Mouse (Mus musculus): Measurements from ENCODE around the gene Tsc22d1. TPM values are rescaled to one million over a fixed set of nuclear protein-coding genes. Genes with fewer than 3 reads are reported as not detected.

The Tsc22d1 gene
- polyA plus RNA-seq, 1 experiment from 2014 or later, result 821 TPM

GRCm38 (mm10) chr14:76472487-76472886, 57.7 kb downstream of the Tsc22d1 start:
- H3K4me3 ChIP-seq, result no peak overlapping the region
- 84% methylated on average over 8 of the region's 8 CpGs for WGBS

GRCm38 (mm10) chr14:76473404-76473803, 58.6 kb downstream of the Tsc22d1 start:
- no peak overlapping the region for H3K4me3 ChIP-seq
- ATAC-seq (ENCODE audit: low read depth), result no peak
- 11% methylated on average over 2 of the region's 2 CpGs for WGBS
- no peak overlapping the region for H3K9ac ChIP-seq
- no peaks in the 10 kb centered on the region for H3K27me3 ChIP-seq
- no peak overlapping the region for H3K4me2 ChIP-seq
- H3K27ac ChIP-seq (replicated peaks), result no peak overlapping the region
- H3K9me3 ChIP-seq, result no peaks in the 10 kb centered on the region
- 0 out of 2 replicates have a peak, but pooled peaks cover 5% of the 10 kb centered on the region for H3K36me3 ChIP-seq
- H3K4me1 ChIP-seq (replicated peaks), result 0 out of 2 replicates have a peak, but pooled peaks cover 6% of the 10 kb centered on the region

More at GRCm38 (mm10) chr14:76472487-76472886, 57.7 kb downstream of the Tsc22d1 start:
- no peak for ATAC-seq (ENCODE audit: low read depth)
- Histone ChIP-seq H3K27me3 (no peaks in the 10 kb centered on the region), H3K9ac (no peak overlapping the region), H3K36me3 (0 out of 2 replicates have a peak, but pooled peaks cover 5% of the 10 kb centered on the region), H3K4me2 (no peak overlapping the region), H3K4me1 (replicated peaks) (0 out of 2 replicates have a peak, but pooled peaks cover 6% of the 10 kb centered on the region), H3K9me3 (no peaks in the 10 kb centered on the region), H3K27ac (replicated peaks) (no peak overlapping the region)

GRCm38 (mm10) chr14:76474165-76474564, 59.4 kb downstream of the Tsc22d1 start:
- no peak for ATAC-seq (ENCODE audit: low read depth)
- Histone ChIP-seq H3K9ac (no peak overlapping the region), H3K27me3 (no peaks in the 10 kb centered on the region), H3K4me1 (replicated peaks) (0 out of 2 replicates have a peak, but pooled peaks cover 4% of the 10 kb centered on the region), H3K27ac (replicated peaks) (no peak overlapping the region), H3K9me3 (no peaks in the 10 kb centered on the region), H3K4me2 (no peak overlapping the region), H3K36me3 (0 out of 2 replicates have a peak, but pooled peaks cover 5% of the 10 kb centered on the region), H3K4me3 (no peak overlapping the region)
- WGBS, result 60% methylated on average over 1 of the region's 1 CpGs

DNA sequence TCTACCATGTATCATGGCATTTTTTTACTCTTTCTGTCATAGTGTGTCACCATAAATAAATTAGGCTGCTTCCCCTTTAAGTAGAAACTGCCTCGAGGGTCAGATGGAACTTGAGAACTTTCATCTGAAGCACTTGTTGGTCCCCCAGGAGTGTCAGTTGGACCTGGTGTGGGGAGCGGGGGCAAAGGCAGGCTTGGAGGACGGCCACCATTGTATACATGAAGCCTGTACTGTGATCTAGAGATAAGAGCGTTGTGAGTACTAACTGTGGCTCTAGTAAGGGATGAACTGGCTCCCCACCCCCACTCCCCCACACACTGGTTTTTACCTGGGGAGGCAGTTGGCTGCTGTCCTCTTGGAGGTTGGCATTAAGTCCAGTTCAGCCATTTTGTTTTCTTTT, 62.0 kb downstream of the Tsc22d1 start:
- no peak overlapping the region for H3K27ac ChIP-seq (replicated peaks)
- no peak overlapping the region for H3K4me2 ChIP-seq
- 0 out of 2 replicates have a peak, but pooled peaks cover 5% of the 10 kb centered on the region for H3K36me3 ChIP-seq
- H3K9ac ChIP-seq, result no peak overlapping the region
- no peak overlapping the region for H3K4me3 ChIP-seq
- no peaks in the 10 kb centered on the region for H3K27me3 ChIP-seq
- peaks cover 7% of the 10 kb centered on the region; the same call in 1 of the 2 replicates for H3K4me1 ChIP-seq (replicated peaks)
- WGBS, result 66% methylated on average over 4 of the region's 4 CpGs
- no peak for ATAC-seq (ENCODE audit: low read depth)
- H3K9me3 ChIP-seq, result no peaks in the 10 kb centered on the region

DNA sequence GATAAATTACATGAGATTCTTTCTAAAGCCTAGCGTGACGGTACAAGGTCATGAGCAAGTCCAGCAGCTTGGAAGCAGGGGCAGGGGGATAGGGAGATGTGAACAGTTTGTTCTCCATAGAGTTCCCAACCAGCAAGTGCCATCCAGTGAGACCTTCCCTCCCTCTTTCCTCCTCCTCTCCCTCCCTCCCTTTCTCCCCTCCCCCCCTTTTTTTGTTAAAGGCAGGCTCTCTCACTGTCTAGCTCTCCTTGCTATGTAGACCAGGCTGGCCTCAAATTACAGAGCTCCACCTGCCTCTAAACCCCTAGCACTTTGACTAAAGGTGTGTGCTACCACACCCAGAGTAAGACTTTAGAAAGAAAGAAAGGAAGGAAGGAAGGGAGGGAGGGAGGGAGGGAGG, 63.3 kb downstream of the Tsc22d1 start:
- no peak for ATAC-seq (ENCODE audit: low read depth)
- Histone ChIP-seq H3K36me3 (no peaks in the 10 kb centered on the region), H3K4me2 (no peak overlapping the region), H3K9me3 (no peaks in the 10 kb centered on the region), H3K27me3 (no peaks in the 10 kb centered on the region), H3K4me3 (no peak overlapping the region), H3K27ac (replicated peaks) (no peak overlapping the region), H3K4me1 (replicated peaks) (peaks cover 7% of the 10 kb centered on the region; the same call in 1 of the 2 replicates), H3K9ac (no peak overlapping the region)
- WGBS, result 59% methylated on average over 2 of the region's 2 CpGs

DNA sequence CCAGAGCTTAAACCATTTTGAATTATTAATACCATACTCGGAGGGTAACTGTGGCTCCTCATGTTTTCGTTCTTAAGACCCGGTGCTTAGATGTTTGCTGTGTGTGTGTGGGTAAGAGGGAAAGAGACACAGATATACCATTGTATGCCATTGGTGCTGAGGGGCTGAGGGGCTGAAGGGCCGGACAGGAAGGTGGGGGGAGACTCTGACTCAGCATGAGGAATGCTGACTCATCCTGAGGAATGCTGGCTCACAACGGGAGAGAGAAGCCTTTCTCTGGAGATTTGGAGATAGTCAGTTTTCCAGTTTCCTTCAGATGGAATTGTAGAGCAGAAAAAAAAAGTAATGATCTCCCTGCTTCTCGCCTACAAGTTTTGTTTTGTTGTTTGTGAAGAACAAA, 63.9 kb downstream of the Tsc22d1 start:
- WGBS, result 52% methylated on average over 6 of the region's 6 CpGs
- no peak overlapping the region for H3K27ac ChIP-seq (replicated peaks)
- no peak overlapping the region for H3K9ac ChIP-seq
- no peak overlapping the region for H3K4me2 ChIP-seq
- H3K4me1 ChIP-seq (replicated peaks), result peaks cover 7% of the 10 kb centered on the region; the same call in 1 of the 2 replicates
- H3K9me3 ChIP-seq, result no peaks in the 10 kb centered on the region
- H3K27me3 ChIP-seq, result no peaks in the 10 kb centered on the region
- H3K4me3 ChIP-seq, result no peak overlapping the region
- no peaks in the 10 kb centered on the region for H3K36me3 ChIP-seq
- ATAC-seq (ENCODE audit: low read depth), result no peak

- Histone ChIP-seq H3K4me2 (no peak overlapping the region), H3K27me3 (no peaks in the 10 kb centered on the region), H3K36me3 (no peaks in the 10 kb centered on the region), H3K9ac (no peak overlapping the region), H3K27ac (replicated peaks) (no peak overlapping the region), H3K9me3 (no peaks in the 10 kb centered on the region), H3K4me1 (replicated peaks) (peaks cover 7% of the 10 kb centered on the region; the same call in 1 of the 2 replicates), H3K4me3 (no peak overlapping the region)
- WGBS, result 41% methylated on average over 6 of the region's 6 CpGs
- no peak for ATAC-seq (ENCODE audit: low read depth)
Observed at GRCm38 (mm10) chr14:76479867-76480266, 65.1 kb downstream of the Tsc22d1 start.

GRCm38 (mm10) chr14:76480507-76480906, 65.7 kb downstream of the Tsc22d1 start:
- no peaks in the 10 kb centered on the region for H3K27me3 ChIP-seq
- no peaks in the 10 kb centered on the region for H3K9me3 ChIP-seq
- no peak overlapping the region for H3K27ac ChIP-seq (replicated peaks)
- H3K4me2 ChIP-seq, result no peak overlapping the region
- 93% methylated on average over 11 of the region's 11 CpGs for WGBS
- ATAC-seq (ENCODE audit: low read depth), result no peak
- H3K9ac ChIP-seq, result no peak overlapping the region
- H3K4me3 ChIP-seq, result no peak overlapping the region
- H3K4me1 ChIP-seq (replicated peaks), result peaks cover 7% of the 10 kb centered on the region; the same call in 1 of the 2 replicates
- no peaks in the 10 kb centered on the region for H3K36me3 ChIP-seq

DNA sequence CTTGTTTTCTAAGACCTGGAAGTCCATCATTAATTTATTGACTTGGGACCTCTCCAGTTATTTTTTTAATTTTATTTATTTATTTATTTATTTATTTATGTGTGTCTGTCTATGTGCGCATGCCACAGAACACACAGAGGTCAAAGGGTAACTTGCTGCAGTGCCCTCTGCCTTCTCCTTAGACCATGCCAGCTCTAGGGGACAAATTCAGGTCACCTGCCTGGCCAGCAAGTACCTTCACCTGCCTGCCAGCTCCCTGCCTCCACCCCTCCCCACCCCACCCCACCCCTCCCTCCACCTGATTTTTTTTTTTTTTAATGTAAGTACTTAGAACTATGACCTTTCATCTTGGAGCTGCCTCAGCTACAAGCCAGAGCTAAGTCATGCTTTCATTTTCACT, 68.9 kb downstream of the Tsc22d1 start:
- Histone ChIP-seq H3K9me3 (no peaks in the 10 kb centered on the region), H3K9ac (no peak overlapping the region), H3K4me1 (replicated peaks) (peaks cover 21% of the 10 kb centered on the region), H3K4me3 (no peak overlapping the region), H3K27me3 (no peaks in the 10 kb centered on the region), H3K4me2 (no peak overlapping the region), H3K36me3 (no peaks in the 10 kb centered on the region), H3K27ac (replicated peaks) (no peak overlapping the region)
- no peak for ATAC-seq (ENCODE audit: low read depth)
- 100% methylated on average over 1 of the region's 1 CpGs for WGBS

DNA sequence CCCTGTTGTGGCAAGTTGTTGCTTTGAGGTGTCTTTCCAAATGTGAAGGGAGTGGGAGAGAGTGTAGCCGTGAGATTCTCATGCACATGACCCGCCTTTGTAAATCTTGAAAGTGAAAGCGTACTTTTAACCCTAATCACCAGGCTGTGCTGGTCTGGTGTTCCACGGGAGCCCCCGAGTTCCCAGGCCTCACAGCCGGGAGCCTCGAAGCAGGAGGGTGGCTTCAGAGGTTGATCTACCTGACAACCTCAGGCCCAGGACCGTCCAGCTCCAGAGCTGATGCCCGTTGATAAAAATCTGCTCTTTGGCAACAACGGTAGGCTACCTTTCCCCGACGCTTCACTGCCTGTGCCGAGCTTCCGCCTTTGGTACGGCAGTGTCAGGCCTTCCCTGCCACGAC, 72.8 kb downstream of the Tsc22d1 start:
- no peaks in the 10 kb centered on the region for H3K9me3 ChIP-seq
- H3K9ac ChIP-seq, result no peak overlapping the region
- ATAC-seq (ENCODE audit: low read depth), result no peak
- 91% methylated on average over 16 of the region's 16 CpGs for WGBS
- H3K36me3 ChIP-seq, result no peaks in the 10 kb centered on the region
- H3K27me3 ChIP-seq, result no peaks in the 10 kb centered on the region
- 0 out of 2 replicates have a peak overlapping the region, but pooled peaks have one; percentile 49 for H3K27ac ChIP-seq (replicated peaks)
- no peak overlapping the region for H3K4me3 ChIP-seq
- no peak overlapping the region for H3K4me2 ChIP-seq
- peaks cover 22% of the 10 kb centered on the region for H3K4me1 ChIP-seq (replicated peaks)

DNA sequence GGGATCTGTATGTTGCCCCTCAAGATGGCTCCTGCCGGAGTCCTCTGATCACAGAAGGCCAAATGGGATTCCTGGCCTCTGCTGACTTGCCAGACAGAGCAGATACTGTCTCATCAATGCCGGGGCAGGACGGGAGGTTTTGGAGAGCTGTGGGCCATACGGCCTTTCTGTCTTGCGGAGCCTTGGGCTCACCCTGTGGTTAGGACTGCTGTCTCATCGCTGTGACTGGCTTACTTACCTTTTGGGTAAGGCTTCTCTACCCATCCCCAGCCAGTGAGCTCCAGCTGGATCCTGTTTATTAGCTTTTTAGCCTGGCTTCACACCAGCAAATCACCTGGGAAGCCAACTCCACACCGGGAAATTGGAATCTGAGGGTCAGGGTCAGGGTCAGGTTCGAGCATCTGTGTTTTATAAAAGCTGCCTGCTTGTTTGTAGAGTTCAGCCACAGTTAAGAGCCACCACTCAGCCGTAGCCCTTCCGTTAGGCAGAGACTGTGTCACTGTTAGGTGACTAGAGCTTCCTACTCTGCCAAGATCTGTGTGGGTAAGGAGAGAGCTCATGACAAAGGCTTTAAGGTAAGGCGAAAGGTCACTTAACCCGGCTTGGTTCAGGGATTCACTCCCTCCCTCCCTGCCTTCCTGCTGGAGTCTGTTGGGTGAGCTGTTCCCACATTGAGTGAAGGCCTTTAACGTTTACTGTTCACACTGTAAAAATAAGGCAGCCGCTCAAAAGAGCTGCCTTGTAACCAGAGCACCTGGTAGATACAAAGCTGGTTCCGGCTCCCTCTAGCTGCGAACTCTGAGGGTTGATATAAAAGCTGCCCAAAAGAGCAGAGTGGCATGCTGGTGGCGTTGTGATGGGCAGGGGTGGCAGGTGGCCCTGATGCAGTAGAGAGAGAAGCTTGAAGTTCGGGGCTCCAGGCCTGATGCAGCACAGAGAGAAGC, 73.6 kb downstream of the Tsc22d1 start:
- H3K4me3 ChIP-seq, result no peak overlapping the region
- H3K9me3 ChIP-seq, result no peaks in the 10 kb centered on the region
- peak overlapping the region; percentile 49 for H3K27ac ChIP-seq (replicated peaks)
- H3K36me3 ChIP-seq, result no peaks in the 10 kb centered on the region; the same call in 1 of the 2 replicates
- no peaks in the 10 kb centered on the region for H3K27me3 ChIP-seq
- 0 out of 2 replicates have a peak, but pooled peaks have one; percentile 45 for ATAC-seq (ENCODE audit: low read depth)
- 0 out of 2 replicates have a peak overlapping the region, but pooled peaks have one; percentile 26 for H3K9ac ChIP-seq
- no peak overlapping the region for H3K4me2 ChIP-seq
- peaks cover 22% of the 10 kb centered on the region for H3K4me1 ChIP-seq (replicated peaks)
- WGBS, result 77% methylated on average over 18 of the region's 18 CpGs

DNA sequence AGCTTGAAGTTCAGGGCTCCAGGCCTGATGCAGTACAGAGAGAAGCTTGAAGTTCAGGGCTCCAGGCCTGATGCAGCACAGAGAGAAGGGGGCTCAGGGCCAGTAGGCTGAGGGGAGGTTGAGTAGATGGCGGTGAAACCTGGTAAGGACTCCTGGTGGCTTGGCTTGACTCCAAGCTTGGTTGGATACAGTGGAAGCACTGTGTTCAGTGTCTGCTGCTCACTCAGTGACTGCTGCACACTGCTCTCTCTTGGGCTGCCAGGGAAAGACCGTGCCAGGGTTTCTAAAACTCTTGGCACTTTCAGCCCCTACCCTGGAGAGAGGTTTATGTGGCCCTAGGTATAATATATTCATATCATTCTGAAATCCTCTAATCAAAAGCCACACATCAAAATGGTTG, 74.4 kb downstream of the Tsc22d1 start:
- H3K9ac ChIP-seq, result no peak overlapping the region
- peak overlapping the region; percentile 49; the same call in 1 of the 2 replicates for H3K27ac ChIP-seq (replicated peaks)
- H3K27me3 ChIP-seq, result no peaks in the 10 kb centered on the region
- WGBS, result 54% methylated on average over 2 of the region's 2 CpGs
- H3K4me3 ChIP-seq, result no peak overlapping the region
- H3K36me3 ChIP-seq, result peaks cover 5% of the 10 kb centered on the region
- H3K4me1 ChIP-seq (replicated peaks), result peaks cover 22% of the 10 kb centered on the region
- peak; percentile 87 for ATAC-seq (ENCODE audit: low read depth)
- no peak overlapping the region for H3K4me2 ChIP-seq
- H3K9me3 ChIP-seq, result no peaks in the 10 kb centered on the region
